Mouse (Mus musculus): ENCODE measurements around the gene Gm45713. TPM values are rescaled to one million over a fixed set of nuclear protein-coding genes. Genes with fewer than 3 reads are reported as not detected.
A peak's percentile ranks its signal among the peaks of the same experiment; 100 is the strongest.

The Gm45713 gene
- polyA plus RNA-seq, 1 experiment from 2014 or later, result 0.61 TPM

DNA sequence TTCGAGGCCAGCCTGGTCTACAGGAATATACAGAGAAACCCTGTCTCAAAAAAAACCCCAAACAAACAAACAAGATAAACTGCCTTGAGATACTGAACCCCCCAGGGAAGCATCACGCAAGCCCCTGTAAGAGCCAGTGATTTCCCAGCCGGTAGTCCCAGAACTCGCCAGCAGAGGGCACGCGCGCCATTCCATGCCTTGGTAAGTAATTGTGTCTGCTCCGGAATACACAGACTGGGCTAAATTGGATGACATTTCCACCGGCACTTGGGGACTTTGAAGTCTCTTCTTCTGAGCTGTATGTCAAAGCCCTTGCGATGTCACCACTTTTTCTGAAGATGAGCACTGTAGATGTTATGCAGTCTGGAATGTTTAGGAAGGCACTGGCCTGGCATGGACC is 56.2 kb downstream of the Gm45713 start:
- Histone ChIP-seq H3K9ac (ENCODE audit: low read depth, low read length) (no peak overlapping the region), H3K36me3 (ENCODE audit: control insufficient read depth, insufficient read depth, low read length) (peaks cover 61% of the 10 kb centered on the region), H3K4me3 (ENCODE audit: low read depth, low read length) (no peak overlapping the region), H3K4me1 (ENCODE audit: control insufficient read depth, insufficient read depth, low read length) (peaks cover 4% of the 10 kb centered on the region; the same call in 1 of the 2 replicates), H3K4me2 (ENCODE audit: low read depth, low read length) (no peak overlapping the region), H3K27ac (replicated peaks; ENCODE audit: low read depth, low read length) (no peak overlapping the region), H3K9me3 (ENCODE audit: control insufficient read depth, low read length) (no peaks in the 10 kb centered on the region), H3K27me3 (replicated peaks; ENCODE audit: control insufficient read depth, insufficient read depth, low read length) (no peaks in the 10 kb centered on the region)
- 2% methylated on average over 10 of the region's 10 CpGs for WGBS
- peak; percentile 46 for ATAC-seq (ENCODE audit: low read depth)
- DNase-seq (ENCODE audit: low spot score), result peak; percentile 92

DNA sequence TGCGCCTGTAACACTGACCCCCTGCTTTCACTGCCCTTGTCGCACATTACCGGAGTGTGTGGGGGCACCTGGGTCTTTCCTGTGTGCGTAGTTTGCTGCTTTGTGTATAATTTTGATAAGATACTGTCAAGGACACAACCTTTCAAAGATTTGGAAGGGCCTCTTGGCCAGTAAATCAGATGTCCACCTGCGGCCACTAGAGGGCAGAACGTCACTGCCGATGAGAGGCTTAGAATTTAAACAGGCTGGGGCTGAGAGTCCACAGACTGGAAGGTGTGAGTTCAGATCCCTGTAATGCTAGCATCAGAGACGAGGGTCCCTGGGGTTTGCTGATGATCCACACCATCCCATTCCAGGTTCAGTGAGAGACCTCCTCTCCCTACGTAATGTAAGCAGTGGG is 57.5 kb downstream of the Gm45713 start:
- peak; percentile 82 for DNase-seq (ENCODE audit: low spot score)
- Histone ChIP-seq H3K27me3 (replicated peaks; ENCODE audit: control insufficient read depth, insufficient read depth, low read length) (no peaks in the 10 kb centered on the region), H3K4me2 (ENCODE audit: low read depth, low read length) (no peak overlapping the region), H3K27ac (replicated peaks; ENCODE audit: low read depth, low read length) (no peak overlapping the region), H3K9ac (ENCODE audit: low read depth, low read length) (no peak overlapping the region), H3K36me3 (ENCODE audit: control insufficient read depth, insufficient read depth, low read length) (peaks cover 56% of the 10 kb centered on the region), H3K9me3 (ENCODE audit: control insufficient read depth, low read length) (no peaks in the 10 kb centered on the region), H3K4me3 (ENCODE audit: low read depth, low read length) (no peak overlapping the region), H3K4me1 (ENCODE audit: control insufficient read depth, insufficient read depth, low read length) (peaks cover 4% of the 10 kb centered on the region; the same call in 1 of the 2 replicates)
- WGBS, result 37% methylated on average over 9 of the region's 9 CpGs
- no peak for ATAC-seq (ENCODE audit: low read depth)

DNA sequence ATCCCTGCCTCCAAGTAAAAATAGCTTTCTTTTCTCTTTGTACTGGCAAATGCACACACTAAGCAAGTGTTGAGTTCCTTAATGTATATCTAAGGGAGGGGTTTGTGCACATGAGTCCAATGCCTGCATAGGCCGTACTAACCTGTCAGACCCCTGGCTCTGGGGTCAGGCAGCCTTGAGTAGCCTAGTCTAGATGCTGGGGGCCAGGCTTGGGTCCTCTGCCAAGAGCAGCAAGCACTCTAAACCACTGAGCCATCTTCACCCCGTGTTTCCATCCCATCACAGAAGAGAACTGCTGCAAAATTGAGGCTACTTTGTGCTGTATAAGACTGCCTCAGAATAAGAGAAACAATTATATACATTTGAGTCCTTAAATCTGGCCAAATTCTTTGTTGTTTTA is 58.2 kb downstream of the Gm45713 start:
- peaks cover 49% of the 10 kb centered on the region for H3K36me3 ChIP-seq (ENCODE audit: control insufficient read depth, insufficient read depth, low read length)
- H3K4me2 ChIP-seq (ENCODE audit: low read depth, low read length), result no peak overlapping the region
- 84% methylated on average over 2 of the region's 2 CpGs for WGBS
- DNase-seq (ENCODE audit: low spot score) (no peak), ATAC-seq (ENCODE audit: low read depth) (no peak)
- peaks cover 3% of the 10 kb centered on the region; the same call in 1 of the 2 replicates for H3K4me1 ChIP-seq (ENCODE audit: control insufficient read depth, insufficient read depth, low read length)
- no peaks in the 10 kb centered on the region for H3K9me3 ChIP-seq (ENCODE audit: control insufficient read depth, low read length)
- no peak overlapping the region for H3K4me3 ChIP-seq (ENCODE audit: low read depth, low read length)
- H3K27me3 ChIP-seq (replicated peaks; ENCODE audit: control insufficient read depth, insufficient read depth, low read length), result no peaks in the 10 kb centered on the region
- no peak overlapping the region for H3K27ac ChIP-seq (replicated peaks; ENCODE audit: low read depth, low read length)
- H3K9ac ChIP-seq (ENCODE audit: low read depth, low read length), result no peak overlapping the region

DNA sequence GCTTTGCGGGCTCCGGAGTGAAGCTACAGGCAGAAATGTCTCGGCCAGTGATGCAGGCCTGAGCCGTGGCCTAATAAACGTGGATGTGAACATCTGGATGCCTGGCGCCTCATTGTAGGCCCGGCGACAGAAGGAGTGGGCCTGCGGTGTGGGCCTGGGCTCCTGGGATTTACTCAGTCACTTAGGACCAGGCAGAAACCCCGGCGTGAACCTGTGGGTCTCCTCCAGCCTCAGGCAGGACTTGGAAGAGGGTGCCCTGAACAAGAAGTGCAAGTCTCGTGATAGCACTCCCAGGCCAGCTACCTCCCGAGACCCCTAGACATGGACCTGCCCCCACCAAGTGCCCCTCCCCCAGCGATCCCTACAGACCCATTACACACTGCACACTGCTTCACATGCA is 58.7 kb downstream of the Gm45713 start:
- Histone ChIP-seq H3K4me1 (ENCODE audit: control insufficient read depth, insufficient read depth, low read length) (no peaks in the 10 kb centered on the region), H3K9me3 (ENCODE audit: control insufficient read depth, low read length) (no peaks in the 10 kb centered on the region), H3K27me3 (replicated peaks; ENCODE audit: control insufficient read depth, insufficient read depth, low read length) (no peaks in the 10 kb centered on the region), H3K36me3 (ENCODE audit: control insufficient read depth, insufficient read depth, low read length) (peaks cover 44% of the 10 kb centered on the region), H3K4me3 (ENCODE audit: low read depth, low read length) (no peak overlapping the region), H3K4me2 (ENCODE audit: low read depth, low read length) (no peak overlapping the region), H3K27ac (replicated peaks; ENCODE audit: low read depth, low read length) (no peak overlapping the region), H3K9ac (ENCODE audit: low read depth, low read length) (no peak overlapping the region)
- 85% methylated on average over 14 of the region's 14 CpGs for WGBS
- no peak for DNase-seq (ENCODE audit: low spot score)
- ATAC-seq (ENCODE audit: low read depth), result no peak

DNA sequence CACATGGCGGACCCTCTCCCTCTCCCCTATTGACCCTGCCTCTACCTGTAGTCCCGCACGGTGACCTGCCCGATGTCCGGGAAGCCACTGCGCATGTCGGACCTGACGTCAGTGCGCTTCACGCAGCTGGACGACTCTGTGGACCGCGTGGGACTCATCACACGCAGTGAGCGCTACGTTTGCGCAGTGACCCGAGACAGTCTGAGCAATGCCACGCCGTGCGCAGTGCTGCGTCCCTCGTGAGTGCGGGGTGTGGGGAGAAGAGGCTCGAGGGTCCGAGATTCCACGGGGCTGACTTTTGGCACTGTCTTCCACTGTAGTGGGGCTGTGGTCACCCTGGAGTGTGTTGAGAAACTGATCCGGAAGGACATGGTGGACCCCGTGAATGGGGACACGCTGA is 59.5 kb downstream of the Gm45713 start:
- ATAC-seq (ENCODE audit: low read depth) (no peak), DNase-seq (ENCODE audit: low spot score) (no peak)
- Histone ChIP-seq H3K36me3 (ENCODE audit: control insufficient read depth, insufficient read depth, low read length) (peaks cover 39% of the 10 kb centered on the region; the same call in 1 of the 2 replicates), H3K4me3 (ENCODE audit: low read depth, low read length) (no peak overlapping the region), H3K9ac (ENCODE audit: low read depth, low read length) (no peak overlapping the region), H3K4me2 (ENCODE audit: low read depth, low read length) (no peak overlapping the region), H3K27ac (replicated peaks; ENCODE audit: low read depth, low read length) (no peak overlapping the region), H3K9me3 (ENCODE audit: control insufficient read depth, low read length) (no peaks in the 10 kb centered on the region), H3K4me1 (ENCODE audit: control insufficient read depth, insufficient read depth, low read length) (no peaks in the 10 kb centered on the region), H3K27me3 (replicated peaks; ENCODE audit: control insufficient read depth, insufficient read depth, low read length) (no peaks in the 10 kb centered on the region)
- 87% methylated on average over 30 of the region's 30 CpGs for WGBS

MicroRNAs within 50 kb of the gene (microRNA counts, 519-probe panel; counts per million panel counts)
- microRNA mmu-miR-150, result 2,518 counts per million, percentile 50 among the panel's probes with 10 or more counts

Small RNA genes within 50 kb of the gene (microRNA-seq; reads per million reads assigned to microRNA genes)
- gene Mir150 (ENCODE audit: borderline number of aligned reads) (29.5 reads per million, percentile 38 among the genes with 10 or more reads in this experiment), gene Mir5121 (ENCODE audit: borderline number of aligned reads) (16.1 reads per million, percentile 33 among the genes with 10 or more reads in this experiment), gene Mir7055 (ENCODE audit: borderline number of aligned reads) (not detected)

Other genes starting within 250 kb of the Gm45713 start
- gene Med25, start 243.5 kb downstream of the Gm45713 start, polyA plus RNA-seq (2014; fragmentation: Nextera tagmentation; extraction: Ambion mirVana), result 62.5 and 64.2 TPM in 2 replicates
- gene Fuz, start 240.2 kb downstream of the Gm45713 start, polyA plus RNA-seq (2014; fragmentation: Nextera tagmentation; extraction: Ambion mirVana), result 16.9 and 19.7 TPM in 2 replicates
- gene Ap2a1, start 206.7 kb downstream of the Gm45713 start, polyA plus RNA-seq (2014; fragmentation: Nextera tagmentation; extraction: Ambion mirVana), result 73.5 and 79.8 TPM in 2 replicates
- 0.30 TPM in 1 of 2 replicates, not detected in the other for gene Tsks, start 193.0 kb downstream of the Gm45713 start, polyA plus RNA-seq (2014; fragmentation: Nextera tagmentation; extraction: Ambion mirVana)
- 22.4 and 31.1 TPM in 2 replicates for gene Cpt1c, start 161.4 kb downstream of the Gm45713 start, polyA plus RNA-seq (2014; fragmentation: Nextera tagmentation; extraction: Ambion mirVana)
- gene Prmt1, start 149.7 kb downstream of the Gm45713 start, polyA plus RNA-seq (2014; fragmentation: Nextera tagmentation; extraction: Ambion mirVana), result 173 and 178 TPM in 2 replicates
- gene Irf3, start 138.6 kb downstream of the Gm45713 start, polyA plus RNA-seq (2014; fragmentation: Nextera tagmentation; extraction: Ambion mirVana), result 77.7 and 84.6 TPM in 2 replicates
- gene Bcl2l12, start 137.5 kb downstream of the Gm45713 start, polyA plus RNA-seq (2014; fragmentation: Nextera tagmentation; extraction: Ambion mirVana), result 43.2 and 48.6 TPM in 2 replicates
- 43.7 and 47.5 TPM in 2 replicates for gene Scaf1, start 119.9 kb downstream of the Gm45713 start, polyA plus RNA-seq (2014; fragmentation: Nextera tagmentation; extraction: Ambion mirVana)
- 50.5 and 52.3 TPM in 2 replicates for gene Rras, start 118.3 kb downstream of the Gm45713 start, polyA plus RNA-seq (2014; fragmentation: Nextera tagmentation; extraction: Ambion mirVana)
- 12.8 and 13.7 TPM in 2 replicates for gene Prr12, start 83.3 kb downstream of the Gm45713 start, polyA plus RNA-seq (2014; fragmentation: Nextera tagmentation; extraction: Ambion mirVana)
- 59.1 and 63.3 TPM in 2 replicates for gene Nosip, start 73.8 kb downstream of the Gm45713 start, polyA plus RNA-seq (2014; fragmentation: Nextera tagmentation; extraction: Ambion mirVana)
- 20.9 and 22.2 TPM in 2 replicates for gene Prrg2, start 73.6 kb downstream of the Gm45713 start, polyA plus RNA-seq (2014; fragmentation: Nextera tagmentation; extraction: Ambion mirVana)
- gene Rcn3, start 44.0 kb downstream of the Gm45713 start, polyA plus RNA-seq (2014; fragmentation: Nextera tagmentation; extraction: Ambion mirVana), result 587 and 592 TPM in 2 replicates
- 120 and 129 TPM in 2 replicates for gene Fcgrt, start 32.4 kb downstream of the Gm45713 start, polyA plus RNA-seq (2014; fragmentation: Nextera tagmentation; extraction: Ambion mirVana)
- 1,575 and 1,608 TPM in 2 replicates for gene Rps11, start 11.8 kb downstream of the Gm45713 start, polyA plus RNA-seq (2014; fragmentation: Nextera tagmentation; extraction: Ambion mirVana)
- 1,594 and 1,619 TPM in 2 replicates for gene Rpl13a, start 7.5 kb downstream of the Gm45713 start, polyA plus RNA-seq (2014; fragmentation: Nextera tagmentation; extraction: Ambion mirVana)
- 2.3 TPM in 2 replicates for gene Flt3l, start 201 bp upstream of the Gm45713 start, polyA plus RNA-seq (2014; fragmentation: Nextera tagmentation; extraction: Ambion mirVana)
- 80.3 and 88.8 TPM in 2 replicates for gene Pih1d1, start 18.1 kb upstream of the Gm45713 start, polyA plus RNA-seq (2014; fragmentation: Nextera tagmentation; extraction: Ambion mirVana)
- gene Aldh16a1, start 18.4 kb upstream of the Gm45713 start, polyA plus RNA-seq (2014; fragmentation: Nextera tagmentation; extraction: Ambion mirVana), result 36.8 and 39.4 TPM in 2 replicates
- 0.87 and 1.3 TPM in 2 replicates for gene Slc17a7, start 27.7 kb upstream of the Gm45713 start, polyA plus RNA-seq (2014; fragmentation: Nextera tagmentation; extraction: Ambion mirVana)
- gene Gfy, start 43.3 kb upstream of the Gm45713 start, polyA plus RNA-seq (2014; fragmentation: Nextera tagmentation; extraction: Ambion mirVana), result 5.8 and 6.1 TPM in 2 replicates
- gene Pth2, start 44.8 kb upstream of the Gm45713 start, polyA plus RNA-seq (2014; fragmentation: Nextera tagmentation; extraction: Ambion mirVana), result not detected in 2 replicates
- 1.5 TPM in 2 replicates for gene Ccdc155, start 68.7 kb upstream of the Gm45713 start, polyA plus RNA-seq (2014; fragmentation: Nextera tagmentation; extraction: Ambion mirVana)
- 6.3 and 8.5 TPM in 2 replicates for gene Dkkl1, start 75.9 kb upstream of the Gm45713 start, polyA plus RNA-seq (2014; fragmentation: Nextera tagmentation; extraction: Ambion mirVana)
- 112 and 142 TPM in 2 replicates for gene Tead2, start 79.5 kb upstream of the Gm45713 start, polyA plus RNA-seq (2014; fragmentation: Nextera tagmentation; extraction: Ambion mirVana)
- gene Cd37, start 102.9 kb upstream of the Gm45713 start, polyA plus RNA-seq (2014; fragmentation: Nextera tagmentation; extraction: Ambion mirVana), result 2.4 and 4.8 TPM in 2 replicates
- 0.11 and 0.38 TPM in 2 replicates for gene Slc6a16, start 104.9 kb upstream of the Gm45713 start, polyA plus RNA-seq (2014; fragmentation: Nextera tagmentation; extraction: Ambion mirVana)
- not detected in 2 replicates for gene Slc6a21, start 141.3 kb upstream of the Gm45713 start, polyA plus RNA-seq (2014; fragmentation: Nextera tagmentation; extraction: Ambion mirVana)
- 16.6 and 18.2 TPM in 2 replicates for gene Trpm4, start 197.5 kb upstream of the Gm45713 start, polyA plus RNA-seq (2014; fragmentation: Nextera tagmentation; extraction: Ambion mirVana)
- 11.0 and 15.8 TPM in 2 replicates for gene Hrc, start 199.1 kb upstream of the Gm45713 start, polyA plus RNA-seq (2014; fragmentation: Nextera tagmentation; extraction: Ambion mirVana)
- gene Ppfia3, start 230.8 kb upstream of the Gm45713 start, polyA plus RNA-seq (2014; fragmentation: Nextera tagmentation; extraction: Ambion mirVana), result 4.8 and 6.9 TPM in 2 replicates
- gene Lin7b, start 234.4 kb upstream of the Gm45713 start, polyA plus RNA-seq (2014; fragmentation: Nextera tagmentation; extraction: Ambion mirVana), result 2.4 TPM in 2 replicates

All from embryonic facial prominence, embryonic 14.5 days (tissue).